Mouse (Mus musculus) cortical plate, adult 2 months (tissue): ENCODE measurements around the gene Popdc3.
"Not testable (repeated sequence)": the region's sequence is repeated elsewhere in the genome, so short reads cannot be mapped to it uniquely, and the experiment has no call there.

Experiments used
- CTCF ChIP-seq: fragments of 200-500 bp; IDR thresholded peaks from 2 replicates; pipeline ENCODE4 v1.5.1; 2011; ENCODE audit warnings: mild to moderate bottlenecking, control low read depth, low read length; ENCODE audit not compliant: insufficient read depth; ENCODE audit errors: extremely low read depth
- POLR2A ChIP-seq: fragments of 200-500 bp; IDR thresholded peaks from 2 replicates; pipeline ENCODE4 v1.6.1; 2011; ENCODE audit warnings: mild to moderate bottlenecking, low read length, control low read depth; ENCODE audit not compliant: insufficient read depth; ENCODE audit errors: extremely low read depth

DNA sequence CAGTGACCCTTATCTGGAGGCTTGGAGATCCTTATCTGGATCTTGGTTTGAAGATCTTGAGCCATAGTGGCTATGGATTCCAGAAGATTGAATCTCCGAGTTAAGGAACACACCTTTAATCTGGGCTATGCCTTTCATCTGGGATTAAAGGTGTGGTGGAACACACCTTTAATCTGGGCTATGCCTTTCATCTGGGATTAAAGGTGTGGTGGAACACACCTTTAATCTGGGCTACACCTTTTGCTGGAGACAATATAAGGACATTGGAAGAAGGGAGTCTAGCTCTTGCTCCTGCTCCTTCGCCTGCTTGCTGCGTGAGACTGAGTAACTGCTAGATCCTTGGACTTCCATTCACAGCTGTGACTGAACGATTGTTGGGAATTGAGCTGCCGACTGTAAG is at the start of gene Popdc3:
- not testable (repeated sequence) for TF ChIP-seq POLR2A, CTCF
